Mouse (Mus musculus): ENCODE measurements around the gene Fbxo6. TPM values are rescaled to one million over a fixed set of nuclear protein-coding genes. Genes with fewer than 3 reads are reported as not detected.
A peak's percentile ranks its signal among the peaks of the same experiment; 100 is the strongest.
"Not testable (repeated sequence)": the region's sequence is repeated elsewhere in the genome, so short reads cannot be mapped to it uniquely, and the experiment has no call there.

Gene Fbxo6
- polyA plus RNA-seq (2014; fragmentation: Nextera tagmentation; extraction: Ambion mirVana) = 11.0 and 11.5 TPM in 2 replicates

- DNase-seq (ENCODE audit: low spot score) = peak; percentile 86
- Histone ChIP-seq H3K9me3 (ENCODE audit: control insufficient read depth, low read length) (no peaks in the 10 kb centered on the region), H3K36me3 (ENCODE audit: control insufficient read depth, insufficient read depth, low read length) (no peaks in the 10 kb centered on the region; the same call in 1 of the 2 replicates)
Observed at GRCm38 (mm10) chr4:148151267-148152168, at the start of gene Fbxo6. Fbxo6 (minus strand) TSS chr4:148152140.

GRCm38 (mm10) chr4:148198721-148199120 is 46.8 kb upstream of the Fbxo6 start:
- WGBS = 42% methylated on average over 10 of the region's 10 CpGs
- H3K4me2 ChIP-seq (ENCODE audit: low read depth, severe bottlenecking) = no peak overlapping the region
- DNase-seq (ENCODE audit: low spot score) (no peak), ATAC-seq (ENCODE audit: insufficient number of reproducible peaks, low FRiP score, low TSS enrichment, low read depth) (no peak)
- no peaks in the 10 kb centered on the region for H3K9me3 ChIP-seq (ENCODE audit: control insufficient read depth, low read length)
- no peak overlapping the region for H3K9ac ChIP-seq (ENCODE audit: low read length)
- H3K4me1 ChIP-seq (ENCODE audit: control insufficient read depth, insufficient read depth, low read length) = no peaks in the 10 kb centered on the region
- H3K27me3 ChIP-seq (ENCODE audit: control insufficient read depth, insufficient read depth, low read length) = no peaks in the 10 kb centered on the region
- H3K27ac ChIP-seq (replicated peaks; ENCODE audit: low read depth, low read length) = no peak overlapping the region
- no peak overlapping the region for H3K4me3 ChIP-seq (ENCODE audit: low read depth, low read length)
- no peaks in the 10 kb centered on the region for H3K36me3 ChIP-seq (ENCODE audit: control insufficient read depth, insufficient read depth, low read length)

More at GRCm38 (mm10) chr4:148151267-148152168, at the start of gene Fbxo6:
- Histone ChIP-seq H3K9ac (ENCODE audit: low read length) (peak within 1 kb of the TSS; percentile 51), H3K27ac (replicated peaks; ENCODE audit: low read depth, low read length) (no peak within 1 kb of the TSS), H3K4me1 (ENCODE audit: control insufficient read depth, insufficient read depth, low read length) (peaks cover 16% of the 10 kb centered on the region), H3K4me2 (ENCODE audit: low read depth, severe bottlenecking) (peak within 1 kb of the TSS; percentile 88), H3K4me3 (ENCODE audit: low read depth, low read length) (peak within 1 kb of the TSS; percentile 41), H3K27me3 (ENCODE audit: control insufficient read depth, insufficient read depth, low read length) (no peaks in the 10 kb centered on the region)
- 2% methylated on average over 51 of the region's 67 CpGs for WGBS
- ATAC-seq (ENCODE audit: insufficient number of reproducible peaks, low FRiP score, low TSS enrichment, low read depth) = peak; percentile 76

GRCm38 (mm10) chr4:148194400-148194799 is 42.5 kb upstream of the Fbxo6 start:
- Histone ChIP-seq H3K27me3 (ENCODE audit: control insufficient read depth, insufficient read depth, low read length) (no peaks in the 10 kb centered on the region), H3K4me3 (ENCODE audit: low read depth, low read length) (no peak overlapping the region), H3K36me3 (ENCODE audit: control insufficient read depth, insufficient read depth, low read length) (no peaks in the 10 kb centered on the region), H3K4me1 (ENCODE audit: control insufficient read depth, insufficient read depth, low read length) (no peaks in the 10 kb centered on the region), H3K4me2 (ENCODE audit: low read depth, severe bottlenecking) (no peak overlapping the region), H3K9me3 (ENCODE audit: control insufficient read depth, low read length) (no peaks in the 10 kb centered on the region), H3K9ac (ENCODE audit: low read length) (no peak overlapping the region), H3K27ac (replicated peaks; ENCODE audit: low read depth, low read length) (no peak overlapping the region)
- no peak for DNase-seq (ENCODE audit: low spot score)
- ATAC-seq (ENCODE audit: insufficient number of reproducible peaks, low FRiP score, low TSS enrichment, low read depth) = 0 out of 2 replicates have a peak, but pooled peaks have one; percentile 28

GRCm38 (mm10) chr4:148192707-148193245 is 40.8 kb upstream of the Fbxo6 start:
- H3K27ac ChIP-seq (replicated peaks; ENCODE audit: low read depth, low read length) = no peak overlapping the region
- no peaks in the 10 kb centered on the region for H3K4me1 ChIP-seq (ENCODE audit: control insufficient read depth, insufficient read depth, low read length)
- H3K4me3 ChIP-seq (ENCODE audit: low read depth, low read length) = no peak overlapping the region
- ATAC-seq (ENCODE audit: insufficient number of reproducible peaks, low FRiP score, low TSS enrichment, low read depth) (no peak), DNase-seq (ENCODE audit: low spot score) (no peak)
- H3K9ac ChIP-seq (ENCODE audit: low read length) = no peak overlapping the region
- no peaks in the 10 kb centered on the region for H3K9me3 ChIP-seq (ENCODE audit: control insufficient read depth, low read length)
- no peaks in the 10 kb centered on the region for H3K36me3 ChIP-seq (ENCODE audit: control insufficient read depth, insufficient read depth, low read length)
- no peaks in the 10 kb centered on the region for H3K27me3 ChIP-seq (ENCODE audit: control insufficient read depth, insufficient read depth, low read length)
- 31% methylated on average over 11 of the region's 11 CpGs for whole genome bisulfite sequencing
- no peak overlapping the region for H3K4me2 ChIP-seq (ENCODE audit: low read depth, severe bottlenecking)

- not testable (repeated sequence) for H3K9ac ChIP-seq (ENCODE audit: low read length); H3K36me3 ChIP-seq (ENCODE audit: control insufficient read depth, insufficient read depth, low read length); H3K9me3 ChIP-seq (ENCODE audit: control insufficient read depth, low read length); ATAC-seq (ENCODE audit: insufficient number of reproducible peaks, low FRiP score, low TSS enrichment, low read depth); H3K4me3 ChIP-seq (ENCODE audit: low read depth, low read length); H3K4me2 ChIP-seq (ENCODE audit: low read depth, severe bottlenecking); DNase-seq (ENCODE audit: low spot score); H3K4me1 ChIP-seq (ENCODE audit: control insufficient read depth, insufficient read depth, low read length); H3K27me3 ChIP-seq (ENCODE audit: control insufficient read depth, insufficient read depth, low read length); H3K27ac ChIP-seq (replicated peaks; ENCODE audit: low read depth, low read length)
- 97% methylated on average over 1 of the region's 1 CpGs for WGBS
Observed at GRCm38 (mm10) chr4:148188767-148189166, 36.8 kb upstream of the Fbxo6 start.

GRCm38 (mm10) chr4:148185819-148186218 is 33.9 kb upstream of the Fbxo6 start:
- no peak overlapping the region for H3K9ac ChIP-seq (ENCODE audit: low read length)
- 75% methylated on average over 4 of the region's 4 CpGs for WGBS

GRCm38 (mm10) chr4:148184564-148184963 is 32.6 kb upstream of the Fbxo6 start:
- no peak overlapping the region for H3K4me2 ChIP-seq (ENCODE audit: low read depth, severe bottlenecking)
- H3K9ac ChIP-seq (ENCODE audit: low read length) = no peak overlapping the region
- DNase-seq (ENCODE audit: low spot score) (peak; percentile 48), ATAC-seq (ENCODE audit: insufficient number of reproducible peaks, low FRiP score, low TSS enrichment, low read depth) (peak; percentile 6; the same call in 1 of the 2 replicates)
- peaks cover 10% of the 10 kb centered on the region; the same call in 1 of the 2 replicates for H3K4me1 ChIP-seq (ENCODE audit: control insufficient read depth, insufficient read depth, low read length)
- H3K9me3 ChIP-seq (ENCODE audit: control insufficient read depth, low read length) = no peaks in the 10 kb centered on the region
- H3K27ac ChIP-seq (replicated peaks; ENCODE audit: low read depth, low read length) = no peak overlapping the region
- no peaks in the 10 kb centered on the region for H3K36me3 ChIP-seq (ENCODE audit: control insufficient read depth, insufficient read depth, low read length)
- 16% methylated on average over 9 of the region's 9 CpGs for WGBS
- no peaks in the 10 kb centered on the region for H3K27me3 ChIP-seq (ENCODE audit: control insufficient read depth, insufficient read depth, low read length)
- H3K4me3 ChIP-seq (ENCODE audit: low read depth, low read length) = no peak overlapping the region

More at GRCm38 (mm10) chr4:148185819-148186218, 33.9 kb upstream of the Fbxo6 start:
- no peak overlapping the region for H3K27ac ChIP-seq (replicated peaks; ENCODE audit: low read depth, low read length)
- H3K4me3 ChIP-seq (ENCODE audit: low read depth, low read length) = no peak overlapping the region
- no peak for DNase-seq (ENCODE audit: low spot score)
- no peaks in the 10 kb centered on the region for H3K27me3 ChIP-seq (ENCODE audit: control insufficient read depth, insufficient read depth, low read length)
- H3K36me3 ChIP-seq (ENCODE audit: control insufficient read depth, insufficient read depth, low read length) = no peaks in the 10 kb centered on the region
- H3K4me1 ChIP-seq (ENCODE audit: control insufficient read depth, insufficient read depth, low read length) = peaks cover 10% of the 10 kb centered on the region; the same call in 1 of the 2 replicates
- ATAC-seq (ENCODE audit: insufficient number of reproducible peaks, low FRiP score, low TSS enrichment, low read depth) = no peak
- no peaks in the 10 kb centered on the region for H3K9me3 ChIP-seq (ENCODE audit: control insufficient read depth, low read length)
- no peak overlapping the region for H3K4me2 ChIP-seq (ENCODE audit: low read depth, severe bottlenecking)

GRCm38 (mm10) chr4:148182363-148182762 is 30.4 kb upstream of the Fbxo6 start:
- no peak for ATAC-seq (ENCODE audit: insufficient number of reproducible peaks, low FRiP score, low TSS enrichment, low read depth)
- H3K4me3 ChIP-seq (ENCODE audit: low read depth, low read length) = no peak overlapping the region
- DNase-seq (ENCODE audit: low spot score) = no peak
- no peaks in the 10 kb centered on the region for H3K27me3 ChIP-seq (ENCODE audit: control insufficient read depth, insufficient read depth, low read length)
- no peak overlapping the region for H3K27ac ChIP-seq (replicated peaks; ENCODE audit: low read depth, low read length)
- H3K4me2 ChIP-seq (ENCODE audit: low read depth, severe bottlenecking) = no peak overlapping the region
- no peaks in the 10 kb centered on the region for H3K9me3 ChIP-seq (ENCODE audit: control insufficient read depth, low read length)
- no peak overlapping the region for H3K9ac ChIP-seq (ENCODE audit: low read length)
- H3K4me1 ChIP-seq (ENCODE audit: control insufficient read depth, insufficient read depth, low read length) = peaks cover 10% of the 10 kb centered on the region; the same call in 1 of the 2 replicates
- 28% methylated on average over 8 of the region's 8 CpGs for WGBS
- no peaks in the 10 kb centered on the region for H3K36me3 ChIP-seq (ENCODE audit: control insufficient read depth, insufficient read depth, low read length)
